Comparison of ENCODE assay signal across 26 mouse cellular contexts in genomic region chr3:14446015-14446414, GRCm38 (mm10). TPM values are rescaled to one million over a fixed set of nuclear protein-coding genes. Genes with fewer than 3 reads are reported as not detected.
"Had no signal": no experiment of that assay in that cellular context is flagged by ENCODE, and none has a peak within 500 bp of the region (broad histone marks: within the 10 kb centered on the region; RNA-seq: fewer than 3 reads in every experiment).

No protein-coding gene starts in this region.

- H3K27ac ChIP-seq: lung, embryonic 15.5 days; macrophage; midbrain, embryonic 13.5 days; midbrain, embryonic 15.5 days; neural tube, embryonic 12.5 days had no signal

- H3K27me3 ChIP-seq: lung, embryonic 15.5 days; megakaryocyte, embryonic 14.5 days; midbrain, embryonic 13.5 days; midbrain, embryonic 15.5 days; neural tube, embryonic 12.5 days had no signal

- H3K36me3 ChIP-seq: lung, embryonic 15.5 days; midbrain, embryonic 13.5 days; midbrain, embryonic 15.5 days; neural tube, embryonic 12.5 days had no signal

- H3K9me3 ChIP-seq: lung, embryonic 15.5 days; megakaryocyte, embryonic 14.5 days; midbrain, embryonic 13.5 days; midbrain, embryonic 15.5 days; neural tube, embryonic 12.5 days had no signal

- DNase-seq: lung, adult 2 months; lung, postnatal 14 days; lung, postnatal 36 days; right cerebral cortex, postnatal 25 days; right cerebral cortex, postnatal 4 days; spleen, adult 18-20 months; thymus, adult 18-20 months; thymus, postnatal 14 days; thymus, postnatal 36 days had no signal

- H3K4me1 ChIP-seq: lung, embryonic 15.5 days; megakaryocyte, embryonic 14.5 days; midbrain, embryonic 13.5 days; midbrain, embryonic 15.5 days; neural tube, embryonic 12.5 days had no signal

- H3K4me3 ChIP-seq: lung, embryonic 15.5 days; megakaryocyte, embryonic 14.5 days; midbrain, embryonic 13.5 days; midbrain, embryonic 15.5 days; neural tube, embryonic 12.5 days had no signal

- H3K9ac ChIP-seq: lung, embryonic 15.5 days; midbrain, embryonic 13.5 days; midbrain, embryonic 15.5 days; neural tube, embryonic 12.5 days had no signal

RNA-seq across cellular contexts. Expression of gene Slc7a12, which starts 34.5 kb away (rescaled TPM):
- total RNA-seq: megakaryocyte progenitor cell, adult 5-6 weeks; midbrain, postnatal 0 days; monocyte, adult 5-6 weeks; neutrophil, adult 5-6 weeks had no signal
- polyA plus RNA-seq: lung, adult 2 months; lung, embryonic 15.5 days; lung, postnatal 0 days; macrophage; midbrain, embryonic 11.5 days; midbrain, embryonic 13.5 days; midbrain, embryonic 15.5 days; midbrain, postnatal 0 days; neural tube, embryonic 12.5 days; neural tube, embryonic 14.5 days; small intestine, adult 2 months; stomach, embryonic 14.5 days; stomach, embryonic 16.5 days; thymus, postnatal 0 days had no signal
